In genomic region chr13:76415346-76415745, GRCm38 (mm10) we compare ENCODE assay signal across 19 mouse cellular contexts. TPM values are rescaled to one million over a fixed set of nuclear protein-coding genes. Genes with fewer than 3 reads are reported as not detected.
DNase-seq lines count a peak whose midpoint lies in the region; ATAC-seq and TF ChIP-seq lines count a peak whose summit lies in the region.
"Had no signal": no experiment of that assay in that cellular context is flagged by ENCODE, and none has a peak within 500 bp of the region (broad histone marks: within the 10 kb centered on the region; RNA-seq: fewer than 3 reads in every experiment).

No protein-coding gene starts in this region.

- no peak for ATAC-seq in liver, postnatal 0 days
- no peak for ATAC-seq in liver, embryonic 12.5 days
- peak; percentile 40; the same call in 1 of the 2 replicates for ATAC-seq in megakaryocyte, adult 5-6 weeks (ENCODE audit: poor library complexity, severe bottlenecking)
- ATAC-seq in activated CD4-positive, CD25-positive, alpha-beta regulatory T cell, adult 4 months: no peak
- ATAC-seq: intestine, embryonic 16.5 days had no signal

- no peaks in the 10 kb centered on the region for H3K27me3 ChIP-seq in liver, postnatal 0 days (ENCODE audit: insufficient read depth, low read length)
- no peaks in the 10 kb centered on the region for H3K27me3 ChIP-seq in liver, embryonic 12.5 days (replicated peaks)
- H3K27me3 ChIP-seq in MEL (ENCODE audit: control insufficient read depth in 1 of 2, insufficient read depth in 2 of 2, low read length in 2 of 2): no peaks in the 10 kb centered on the region
- H3K27me3 ChIP-seq: embryonic facial prominence, embryonic 12.5 days; liver, embryonic 13.5 days; neural tube, embryonic 13.5 days had no signal

- no peaks in the 10 kb centered on the region for H3K36me3 ChIP-seq in liver, postnatal 0 days (replicated peaks; ENCODE audit: insufficient read depth, low read length)
- no peaks in the 10 kb centered on the region for H3K36me3 ChIP-seq in liver, embryonic 12.5 days
- peaks cover 0 to 14% of the 10 kb centered on the region in 2 experiments; a peak in 2 of 4 replicates for H3K36me3 ChIP-seq in MEL (ENCODE audit: control insufficient read depth in 1 of 2, insufficient read depth in 2 of 2, low read length in 2 of 2)
- H3K36me3 ChIP-seq: embryonic facial prominence, embryonic 12.5 days; heart, embryonic 10.5 days; limb, embryonic 10.5 days; liver, embryonic 13.5 days; neural tube, embryonic 13.5 days had no signal

- TF ChIP-seq RAD21 in MEL (IDR thresholded peaks at IDR 0.05; ENCODE audit: low read depth, low read length): peak; percentile 50

- no peaks in the 10 kb centered on the region for H3K9me3 ChIP-seq in liver, postnatal 0 days (ENCODE audit: low read length)
- no peaks in the 10 kb centered on the region for H3K9me3 ChIP-seq in liver, embryonic 12.5 days (replicated peaks)
- no peaks in the 10 kb centered on the region for H3K9me3 ChIP-seq in MEL (replicated peaks; ENCODE audit: insufficient read depth, low read length)
- H3K9me3 ChIP-seq: embryonic facial prominence, embryonic 12.5 days; heart, embryonic 10.5 days; limb, embryonic 10.5 days; liver, embryonic 13.5 days; neural tube, embryonic 13.5 days had no signal

- intact Hi-C loops in gastrocnemius, adult 2 months (cut with DNase I): no loop called here

- TF ChIP-seq EP300 in liver, postnatal 0 days (IDR thresholded peaks at IDR 0.05; ENCODE audit: low read depth): no peak
- no peak for TF ChIP-seq EP300 in MEL (IDR thresholded peaks at IDR 0.05; ENCODE audit: low read depth in 1 of 2, low read length in 2 of 2)

- TF ChIP-seq POLR2A in MEL (IDR thresholded peaks at IDR 0.05; ENCODE audit: control insufficient read depth in 1 of 2, insufficient read depth in 1 of 2, low read depth in 1 of 2, low read length in 2 of 2, poor library complexity in 1 of 2): no peak

- H3K27ac ChIP-seq in gastrocnemius, adult 2 months: no peak overlapping the region
- H3K27ac ChIP-seq in liver, postnatal 0 days (ENCODE audit: low read depth): no peak overlapping the region
- H3K27ac ChIP-seq in liver, embryonic 12.5 days: no peak overlapping the region
- H3K27ac ChIP-seq in MEL (ENCODE audit: control insufficient read depth, low read depth, low read length): no peak overlapping the region
- H3K27ac ChIP-seq: embryonic facial prominence, embryonic 12.5 days; heart, embryonic 10.5 days; limb, embryonic 10.5 days; liver, embryonic 13.5 days; neural tube, embryonic 13.5 days had no signal

- TF ChIP-seq CTCF in gastrocnemius, adult 2 months (IDR thresholded peaks at IDR 0.05): peak; percentile 21; the same call in 1 of the 2 replicates
- peak; percentile 34 for TF ChIP-seq CTCF in liver, postnatal 0 days (IDR thresholded peaks at IDR 0.05; ENCODE audit: low read depth)
- peak in 1 of 3 experiments; percentile 46; a peak in 2 of 6 replicates for TF ChIP-seq CTCF in MEL (IDR thresholded peaks at IDR 0.05 in 2 of 3, conservative IDR thresholded peaks at IDR 0.05 in 1 of 3; ENCODE audit: control insufficient read depth in 1 of 3, insufficient read depth in 1 of 3, low read depth in 2 of 3, low read length in 3 of 3, poor library complexity in 1 of 3, severe bottlenecking in 1 of 3)

- H3K79me2 ChIP-seq in MEL (ENCODE audit: control insufficient read depth, insufficient read depth, low read length, poor library complexity): no peaks in the 10 kb centered on the region

- no peak overlapping the region for H3K4me2 ChIP-seq in liver, postnatal 0 days (ENCODE audit: low read depth, low read length)
- H3K4me2 ChIP-seq in liver, embryonic 12.5 days: no peak overlapping the region
- H3K4me2 ChIP-seq: embryonic facial prominence, embryonic 12.5 days; liver, embryonic 13.5 days; neural tube, embryonic 13.5 days had no signal

- DNase-seq in gastrocnemius, adult 2 months: no peak
- DNase-seq in gastrocnemius, postnatal 25 days: no peak
- no peak for DNase-seq in liver, postnatal 0 days
- DNase-seq in MEL (ENCODE audit: low read depth, low spot score): peak; percentile 26
- DNase-seq: adrenal gland, postnatal 14 days; cerebellum, adult 9-10 months; heart, postnatal 4 days; kidney, postnatal 25 days; liver, embryonic 13.5 days; lung, postnatal 36 days; thymus, adult 18-20 months had no signal

- no peak overlapping the region for H3K4me3 ChIP-seq in gastrocnemius, adult 2 months
- no peak overlapping the region for H3K4me3 ChIP-seq in liver, postnatal 0 days (ENCODE audit: low read depth, low read length)
- no peak overlapping the region for H3K4me3 ChIP-seq in liver, embryonic 12.5 days
- H3K4me3 ChIP-seq in MEL (ENCODE audit: control insufficient read depth in 1 of 2, insufficient read depth in 1 of 2, low read depth in 2 of 2, low read length in 2 of 2): no peak overlapping the region
- H3K4me3 ChIP-seq: embryonic facial prominence, embryonic 12.5 days; heart, embryonic 10.5 days; limb, embryonic 10.5 days; liver, embryonic 13.5 days; neural tube, embryonic 13.5 days had no signal

- H3K4me1 ChIP-seq in liver, postnatal 0 days (ENCODE audit: insufficient read depth): no peaks in the 10 kb centered on the region
- H3K4me1 ChIP-seq in liver, embryonic 12.5 days: peaks cover 18% of the 10 kb centered on the region
- peaks cover 9 to 13% of the 10 kb centered on the region in 2 experiments for H3K4me1 ChIP-seq in MEL (ENCODE audit: control insufficient read depth in 1 of 2, insufficient read depth in 2 of 2, low read length in 2 of 2)
- H3K4me1 ChIP-seq: embryonic facial prominence, embryonic 12.5 days; heart, embryonic 10.5 days; limb, embryonic 10.5 days; neural tube, embryonic 13.5 days had no signal

- no peak overlapping the region for H3K9ac ChIP-seq in liver, postnatal 0 days (replicated peaks)
- H3K9ac ChIP-seq in liver, embryonic 12.5 days: no peak overlapping the region
- H3K9ac ChIP-seq in MEL (ENCODE audit: control insufficient read depth, low read depth, low read length, poor library complexity, severe bottlenecking): no peak overlapping the region
- H3K9ac ChIP-seq: embryonic facial prominence, embryonic 12.5 days; liver, embryonic 13.5 days; neural tube, embryonic 13.5 days had no signal

TF ChIP-seq in MEL, 35 proteins besides CTCF, POLR2A, EP300 and RAD21:
- no peak for TF ChIP-seq MAX (IDR thresholded peaks at IDR 0.05; ENCODE audit: low read length)
- peak; percentile 22; the same call in 1 of the 2 replicates for TF ChIP-seq ZC3H11A (IDR thresholded peaks at IDR 0.05; ENCODE audit: low read depth, low read length)
- TF ChIP-seq GABPA (IDR thresholded peaks at IDR 0.05; ENCODE audit: low read depth, low read length): no peak
- TF ChIP-seq KAT2A (conservative IDR thresholded peaks at IDR 0.05; ENCODE audit: low read depth, low read length): no peak
- no peak for TF ChIP-seq MAZ (IDR thresholded peaks at IDR 0.05; ENCODE audit: low read depth, low read length)
- TF ChIP-seq NELFE (IDR thresholded peaks at IDR 0.05; ENCODE audit: low read depth, low read length): no peak
- no peak for TF ChIP-seq ZKSCAN1 (IDR thresholded peaks at IDR 0.05; ENCODE audit: low read depth, low read length)
- TF ChIP-seq SMC3 (IDR thresholded peaks at IDR 0.05; ENCODE audit: low read depth, low read length): peak; percentile 42

RNA-seq across cellular contexts. Expression of gene Mctp1, which starts 31.0 kb away (rescaled TPM):
- total RNA-seq in gastrocnemius, adult 2 months (2021): 1 to 10 TPM in 1 of 2 experiments, under 1 TPM in 1; 0.75 to 1.5 TPM
- 1 to 10 TPM in 1 of 2 experiments, under 1 TPM in 1; 0.86 to 1.0 TPM for total RNA-seq in gastrocnemius, postnatal 25 days (2021)
- polyA plus RNA-seq in liver, postnatal 0 days (2015; fragmentation: Nextera tagmentation; extraction: Ambion mirVana): 2.3 and 2.6 TPM in 2 replicates
- 1.4 and 1.6 TPM in 2 replicates for polyA plus RNA-seq in liver, embryonic 12.5 days (2016; fragmentation: Nextera tagmentation; extraction: Ambion mirVana)
- total RNA-seq in MEL (2012; rRNA removed): not detected in 2 replicates
- not detected for polyA plus RNA-seq in MEL (2012; ENCODE audit: insufficient read depth in 1 of 2, insufficient read length in 2 of 2, low read depth in 1 of 2, low replicate concordance in 2 of 2, missing spikeins in 1 of 2)
- total RNA-seq in megakaryocyte, adult 5-6 weeks (2015): 48.0 and 58.4 TPM in 2 replicates
- total RNA-seq in megakaryocyte, adult 5-6 weeks (2017): 59.2 and 66.2 TPM in 2 replicates
- polyA plus RNA-seq in activated CD4-positive, CD25-positive, alpha-beta regulatory T cell, adult 4 months (2017; shearing (Covaris generic)): 10 to 100 TPM in 1 of 2 experiments, 1 to 10 TPM in 1; 7.9 to 13.6 TPM

Comparison
In these comparisons a context has a peak if more than half of its experiments do, and no peak if none do; other contexts are left out.
1. RNA of gene Mctp1, which starts 31.0 kb away (total RNA-seq): 48.0 to 66.2 TPM in megakaryocyte, adult 5-6 weeks; 0.75 to 1.5 TPM in gastrocnemius, adult 2 months, 0.86 to 1.0 TPM in gastrocnemius, postnatal 25 days and not detected in MEL; every median in the first group is over 10 times any median in the second.